Mouse (Mus musculus) thymus, adult 2 months (tissue): Measurements from ENCODE around the gene Acsm3.

Source experiments
- CTCF ChIP-seq: fragments of 200-500 bp; IDR thresholded peaks from 2 replicates; pipeline ENCODE4 v1.5.1; 2012; ENCODE audit warnings: mild to moderate bottlenecking, control low read depth, low read length, moderate library complexity, borderline replicate concordance; ENCODE audit not compliant: control insufficient read depth, poor library complexity, insufficient read depth; ENCODE audit errors: extremely low read depth
- POLR2A ChIP-seq: fragments of 200-500 bp; IDR thresholded peaks from 2 replicates; pipeline ENCODE4 v1.6.1; 2012; ENCODE audit warnings: mild to moderate bottlenecking, low read length, control low read depth, moderate library complexity; ENCODE audit not compliant: control insufficient read depth, poor library complexity, insufficient read depth; ENCODE audit errors: extremely low read depth

GRCm38 (mm10) chr7:119800991-119801390 lies 40.3 kb downstream of the Acsm3 start:
- TF ChIP-seq POLR2A (no peak), CTCF (no peak)
